In genomic region chr7:99449063-99449462, GRCm38 (mm10) we compare ENCODE assay signal across 11 mouse cellular contexts. TPM values are rescaled to one million over a fixed set of nuclear protein-coding genes. Genes with fewer than 3 reads are reported as not detected.
DNase-seq lines count a peak whose midpoint lies in the region; ATAC-seq and TF ChIP-seq lines count a peak whose summit lies in the region.
"Had no signal": no experiment of that assay in that cellular context is flagged by ENCODE, and none has a peak within 500 bp of the region (broad histone marks: within the 10 kb centered on the region; RNA-seq: fewer than 3 reads in every experiment).

No protein-coding gene starts in this region.

- H3K9me3 ChIP-seq in heart, embryonic 15.5 days (replicated peaks) = no peaks in the 10 kb centered on the region
- H3K9me3 ChIP-seq in hindbrain, embryonic 13.5 days = no peaks in the 10 kb centered on the region
- H3K9me3 ChIP-seq in neural tube, embryonic 15.5 days (replicated peaks) = no peaks in the 10 kb centered on the region

- no peak for TF ChIP-seq EP300 in heart, adult 2 months (IDR thresholded peaks at IDR 0.05; ENCODE audit: insufficient read depth, low read depth, low read length)

- no peak for ATAC-seq in heart, embryonic 15.5 days (replicated peaks; ENCODE audit: insufficient number of reproducible peaks, insufficient read depth, low FRiP score, low read depth)
- no peak for ATAC-seq in hindbrain, embryonic 13.5 days (ENCODE audit: low FRiP score)
- no peak for ATAC-seq in neural tube, embryonic 15.5 days (ENCODE audit: low FRiP score)

- 0 out of 2 replicates have a peak overlapping the region, but pooled peaks have one; percentile 14 for H3K27ac ChIP-seq in heart, embryonic 15.5 days
- no peak overlapping the region for H3K27ac ChIP-seq in heart, adult 2 months
- H3K27ac ChIP-seq in hindbrain, embryonic 13.5 days = peak overlapping the region; percentile 76
- H3K27ac ChIP-seq in neural tube, embryonic 15.5 days (replicated peaks) = peak overlapping the region; percentile 42; the same call in 1 of the 2 replicates

- H3K79me2 ChIP-seq in heart, adult 2 months (replicated peaks; ENCODE audit: control insufficient read depth, insufficient read depth, low read length) = no peaks in the 10 kb centered on the region

- DNase-seq in heart, adult 2 months = no peak
- DNase-seq in brain, embryonic 14.5 days (ENCODE audit: low read depth) = peak; percentile 68
- no peak for DNase-seq in Muller cell, postnatal 12 days (ENCODE audit: inconsistent ontology term)
- DNase-seq in urinary bladder, adult 18-20 months (ENCODE audit: low spot score in 2 of 2) = no peak
- no peak for DNase-seq in urinary bladder, postnatal 10 days (ENCODE audit: low spot score)
- DNase-seq: kidney, postnatal 10 days had no signal

- no peak overlapping the region for H3K9ac ChIP-seq in heart, embryonic 15.5 days
- H3K9ac ChIP-seq in heart, adult 2 months (ENCODE audit: low read depth, low read length) = no peak overlapping the region
- 0 out of 2 replicates have a peak overlapping the region, but pooled peaks have one; percentile 29 for H3K9ac ChIP-seq in hindbrain, embryonic 13.5 days
- no peak overlapping the region for H3K9ac ChIP-seq in neural tube, embryonic 15.5 days (replicated peaks)

- TF ChIP-seq POLR2A in heart, adult 2 months (IDR thresholded peaks at IDR 0.05; ENCODE audit: insufficient read depth, low read depth, low read length) = no peak
- TF ChIP-seq POLR2A in brain, embryonic 14.5 days (IDR thresholded peaks at IDR 0.05; ENCODE audit: borderline replicate concordance, extremely low read depth, insufficient read depth, insufficient read length, poor library complexity, severe bottlenecking) = no peak

- intact Hi-C loops in heart, adult 2 months (cut with DNase I) = no loop called here

- H3K4me2 ChIP-seq in heart, embryonic 15.5 days = no peak overlapping the region
- no peak overlapping the region for H3K4me2 ChIP-seq in hindbrain, embryonic 13.5 days
- no peak overlapping the region for H3K4me2 ChIP-seq in neural tube, embryonic 15.5 days

- no peak for TF ChIP-seq CTCF in heart, adult 2 months (IDR thresholded peaks at IDR 0.05)
- TF ChIP-seq CTCF in brain, embryonic 14.5 days (IDR thresholded peaks at IDR 0.05; ENCODE audit: borderline replicate concordance, extremely low read depth, insufficient read depth, insufficient read length) = no peak

- no peaks in the 10 kb centered on the region for H3K27me3 ChIP-seq in heart, embryonic 15.5 days
- no peaks in the 10 kb centered on the region for H3K27me3 ChIP-seq in heart, adult 2 months (ENCODE audit: control insufficient read depth, insufficient read depth, low read length)
- H3K27me3 ChIP-seq in hindbrain, embryonic 13.5 days = no peaks in the 10 kb centered on the region
- no peaks in the 10 kb centered on the region for H3K27me3 ChIP-seq in neural tube, embryonic 15.5 days (replicated peaks)

- H3K4me1 ChIP-seq in heart, embryonic 15.5 days (replicated peaks) = peaks cover 9% of the 10 kb centered on the region
- H3K4me1 ChIP-seq in heart, adult 2 months (ENCODE audit: control insufficient read depth, insufficient read depth, low read length) = no peaks in the 10 kb centered on the region
- peaks cover 45% of the 10 kb centered on the region for H3K4me1 ChIP-seq in hindbrain, embryonic 13.5 days (replicated peaks)
- peaks cover 43% of the 10 kb centered on the region for H3K4me1 ChIP-seq in neural tube, embryonic 15.5 days

- H3K4me3 ChIP-seq in heart, embryonic 15.5 days = no peak overlapping the region
- no peak overlapping the region for H3K4me3 ChIP-seq in heart, adult 2 months
- H3K4me3 ChIP-seq in hindbrain, embryonic 13.5 days = no peak overlapping the region
- no peak overlapping the region for H3K4me3 ChIP-seq in neural tube, embryonic 15.5 days (replicated peaks)
- H3K4me3 ChIP-seq: myocyte had no signal

- no peaks in the 10 kb centered on the region for H3K36me3 ChIP-seq in heart, embryonic 15.5 days
- H3K36me3 ChIP-seq in heart, adult 2 months (ENCODE audit: control insufficient read depth, insufficient read depth, low read length) = no peaks in the 10 kb centered on the region
- peaks cover 23% of the 10 kb centered on the region for H3K36me3 ChIP-seq in hindbrain, embryonic 13.5 days
- H3K36me3 ChIP-seq in neural tube, embryonic 15.5 days = 0 out of 2 replicates have a peak, but pooled peaks cover 6% of the 10 kb centered on the region

- 66% methylated on average over 8 of the region's 8 CpGs for WGBS in heart, embryonic 15.5 days
- WGBS in heart, adult 2 months = 61% methylated on average over 8 of the region's 8 CpGs
- 36% methylated on average over 8 of the region's 8 CpGs for WGBS in hindbrain, embryonic 13.5 days
- WGBS in neural tube, embryonic 15.5 days = 40% methylated on average over 8 of the region's 8 CpGs

RNA-seq across cellular contexts. Expression of gene Klhl35, which starts 16.7 kb away (rescaled TPM):
- polyA plus RNA-seq in heart, embryonic 15.5 days (2015; fragmentation: Nextera tagmentation; extraction: Ambion mirVana) = 0.63 and 0.73 TPM in 2 replicates
- total RNA-seq in heart, adult 2 months (2021) = under 1 TPM in 1 of 2 experiments, not detected in 1; 0.13 TPM
- 0.12 and 0.43 TPM in 2 replicates for polyA plus RNA-seq in heart, adult 2 months (2012; rRNA removed)
- 13.2 and 17.9 TPM in 2 replicates for polyA plus RNA-seq in brain, embryonic 14.5 days (2012; rRNA removed)
- polyA plus RNA-seq in hindbrain, embryonic 13.5 days (2015; fragmentation: Nextera tagmentation; extraction: Ambion mirVana) = 7.4 and 12.2 TPM in 2 replicates
- polyA plus RNA-seq in neural tube, embryonic 15.5 days (2015; fragmentation: Nextera tagmentation; extraction: Ambion mirVana) = 1.7 and 2.2 TPM in 2 replicates
- polyA plus RNA-seq: liver, embryonic 16.5 days; myocyte had no signal

RNA-seq across cellular contexts. Expression of gene Rps3, which starts 34.5 kb away (rescaled TPM):
- 437 and 490 TPM in 2 replicates for polyA plus RNA-seq in heart, embryonic 15.5 days (2015; fragmentation: Nextera tagmentation; extraction: Ambion mirVana)
- 100 to 1,000 TPM; 316 to 361 TPM for total RNA-seq in heart, adult 2 months (2021)
- polyA plus RNA-seq in heart, adult 2 months (2012; rRNA removed) = 196 and 320 TPM in 2 replicates
- 722 and 820 TPM in 2 replicates for polyA plus RNA-seq in brain, embryonic 14.5 days (2012; rRNA removed)
- polyA plus RNA-seq in hindbrain, embryonic 13.5 days (2015; fragmentation: Nextera tagmentation; extraction: Ambion mirVana) = 523 and 532 TPM in 2 replicates
- 412 and 499 TPM in 2 replicates for polyA plus RNA-seq in neural tube, embryonic 15.5 days (2015; fragmentation: Nextera tagmentation; extraction: Ambion mirVana)
